Mouse (Mus musculus) hindlimb bud, embryonic 11.5 days (tissue): ENCODE measurements around the gene Plekhf1.

Experiments
- DNase-seq: peaks from one replicate; pipeline ENCODE4 v3.0.0-alpha.2; 2012; ENCODE audit warnings: low read depth, low spot score; ENCODE audit errors: extremely low spot score

Plekhf1 gene

GRCm38 (mm10) chr7:38218631-38219367 is 9.0 kb downstream of the Plekhf1 start:
- no peak for DNase-seq

GRCm38 (mm10) chr7:38217417-38218171 is 10.2 kb downstream of the Plekhf1 start:
- no peak for DNase-seq

- no peak for DNase-seq
Measured at GRCm38 (mm10) chr7:38215697-38216096, 12.1 kb downstream of the Plekhf1 start.

GRCm38 (mm10) chr7:38215281-38215680 is 12.5 kb downstream of the Plekhf1 start:
- no peak for DNase-seq

GRCm38 (mm10) chr7:38214473-38215214 is 13.2 kb downstream of the Plekhf1 start:
- DNase-seq, result no peak

GRCm38 (mm10) chr7:38212651-38213062 is 15.2 kb downstream of the Plekhf1 start:
- no peak for DNase-seq

GRCm38 (mm10) chr7:38209478-38210152 is 18.2 kb downstream of the Plekhf1 start:
- no peak for DNase-seq

- no peak for DNase-seq
Measured at GRCm38 (mm10) chr7:38208969-38209368, 18.8 kb downstream of the Plekhf1 start.

- DNase-seq, result no peak
Measured at GRCm38 (mm10) chr7:38206564-38206963, 21.3 kb downstream of the Plekhf1 start.

- DNase-seq, result no peak
Measured at GRCm38 (mm10) chr7:38205801-38206200, 22.0 kb downstream of the Plekhf1 start.

GRCm38 (mm10) chr7:38204314-38204713 is 23.5 kb downstream of the Plekhf1 start:
- DNase-seq, result no peak

GRCm38 (mm10) chr7:38201290-38201658 is 26.5 kb downstream of the Plekhf1 start:
- no peak for DNase-seq

- peak; percentile 91 for DNase-seq
Measured at GRCm38 (mm10) chr7:38200606-38201289, 27.1 kb downstream of the Plekhf1 start.

- DNase-seq, result no peak
Measured at GRCm38 (mm10) chr7:38199907-38200605, 27.8 kb downstream of the Plekhf1 start.

GRCm38 (mm10) chr7:38191571-38191970 is 36.2 kb downstream of the Plekhf1 start:
- DNase-seq, result no peak

- no peak for DNase-seq
Measured at GRCm38 (mm10) chr7:38191146-38191545, 36.7 kb downstream of the Plekhf1 start.

GRCm38 (mm10) chr7:38190056-38190835 is 37.6 kb downstream of the Plekhf1 start:
- DNase-seq, result no peak

- DNase-seq, result no peak
Measured at GRCm38 (mm10) chr7:38189136-38189982, 38.5 kb downstream of the Plekhf1 start.
